Mouse (Mus musculus) brain, embryonic 14.5 days (tissue): Measurements from ENCODE around the gene B3gnt8.

ENCODE experiments used
- CTCF ChIP-seq: fragments of 200-500 bp; IDR thresholded peaks from 2 replicates; pipeline ENCODE4 v1.5.1; 2012; ENCODE audit warnings: inconsistent platforms, mild to moderate bottlenecking, moderate library complexity, borderline replicate concordance; ENCODE audit not compliant: insufficient read depth, insufficient read length; ENCODE audit errors: extremely low read depth
- POLR2A ChIP-seq: fragments of 200-500 bp; IDR thresholded peaks from 2 replicates; pipeline ENCODE4 v1.6.1; 2012; ENCODE audit warnings: mild to moderate bottlenecking, inconsistent platforms, borderline replicate concordance; ENCODE audit not compliant: poor library complexity, insufficient read depth, insufficient read length, severe bottlenecking; ENCODE audit errors: extremely low read depth

DNA sequence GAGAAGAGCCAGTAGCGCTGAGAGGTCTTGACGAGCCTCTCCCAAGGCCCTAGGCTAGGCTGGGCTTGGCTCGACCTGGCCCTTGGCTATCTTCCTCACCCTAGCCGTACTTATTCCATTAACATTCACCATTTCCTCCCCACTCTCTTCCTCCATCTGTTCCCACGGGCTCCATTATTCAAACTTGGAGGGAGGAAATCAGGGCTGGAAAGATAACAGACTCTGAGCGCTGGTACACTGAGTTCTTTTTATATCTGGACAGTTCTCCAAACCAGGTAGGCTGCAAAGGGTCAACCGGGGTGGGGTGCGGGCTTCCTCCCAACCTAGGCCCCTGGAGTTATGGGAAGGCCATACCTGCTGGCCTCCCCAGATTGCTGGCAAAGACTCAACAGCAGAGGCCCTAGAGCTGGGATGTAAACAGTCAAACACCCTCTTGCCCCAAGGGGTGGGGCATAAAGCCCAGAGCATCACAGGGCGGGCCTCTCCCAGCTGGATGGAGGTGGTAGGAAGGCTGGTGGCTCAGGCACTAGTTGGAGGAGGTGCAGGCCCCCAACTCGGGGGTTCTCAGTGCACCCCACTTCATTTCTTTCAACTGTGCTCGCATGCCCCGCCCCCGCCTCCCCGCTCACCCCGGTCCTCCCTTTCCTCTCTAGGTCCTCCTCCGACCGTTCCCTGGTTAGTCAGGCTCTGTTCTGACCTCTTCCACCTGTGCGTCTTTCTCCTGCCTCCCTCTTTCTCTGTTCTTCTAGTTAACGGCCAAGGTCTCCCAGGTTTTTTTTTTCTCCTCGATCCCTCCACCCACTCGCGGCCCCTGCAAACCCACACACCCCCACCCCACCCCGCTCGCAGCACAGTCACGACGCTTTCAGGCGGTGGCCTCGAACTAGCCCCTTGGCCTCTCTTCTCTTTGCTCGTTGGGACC, at the start of gene B3gnt8:
- TF ChIP-seq POLR2A, result no peak
- TF ChIP-seq CTCF, result no peak
